Mouse (Mus musculus): ENCODE measurements around the gene Olfr893. TPM values are rescaled to one million over a fixed set of nuclear protein-coding genes. Genes with fewer than 3 reads are reported as not detected.
"Not testable (repeated sequence)": the region's sequence is repeated elsewhere in the genome, so short reads cannot be mapped to it uniquely, and the experiment has no call there.

Olfr893 gene
- total RNA-seq (2021), result not detected
- long read RNA-seq, experiment 1, result 0 reads
- long read RNA-seq, experiment 2, result 0 reads

- DNase-seq, result no peak
These were observed at the start of gene Olfr893 for GRCm38 (mm10) chr9:38208065-38208464. Gene Olfr893, plus strand, starts transcription at chr9:38208365.

GRCm38 (mm10) chr9:38168341-38168740, 39.8 kb upstream of the Olfr893 start:
- not testable (repeated sequence) for DNase-seq

- no peak for DNase-seq
These were observed 27.4 kb upstream of the Olfr893 start, which contains the start of gene Olfr891 for GRCm38 (mm10) chr9:38180721-38181120. Gene Olfr891, minus strand, starts transcription at chr9:38180821.

- DNase-seq, result no peak
These were observed 9.6 kb downstream of the Olfr893 start, which contains the start of gene Olfr894 for GRCm38 (mm10) chr9:38217755-38218154. Gene Olfr894, plus strand, starts transcription at chr9:38218055.

GRCm38 (mm10) chr9:38252474-38252873, 44.3 kb downstream of the Olfr893 start, which contains the start of gene Olfr143:
Gene Olfr143, plus strand, starts transcription at chr9:38252774.
- DNase-seq, result no peak

Other genes starting within 250 kb of the Olfr893 start
- gene Olfr881, start 216.5 kb upstream of the Olfr893 start, total RNA-seq (2021), result not detected
- gene Olfr883, start 182.6 kb upstream of the Olfr893 start, total RNA-seq (2021), result not detected
- gene Olfr884, start 161.8 kb upstream of the Olfr893 start, total RNA-seq (2021), result not detected
- gene Olfr885, start 147.0 kb upstream of the Olfr893 start, total RNA-seq (2021), result not detected
- not detected for gene Olfr887, start 124.3 kb upstream of the Olfr893 start, total RNA-seq (2021)
- gene Olfr888, start 100.2 kb upstream of the Olfr893 start, total RNA-seq (2021), result not detected
- gene Olfr889, start 93.2 kb upstream of the Olfr893 start, total RNA-seq (2021), result not detected
- not detected for gene Olfr890, start 65.8 kb upstream of the Olfr893 start, total RNA-seq (2021)
- gene Olfr891, start 27.5 kb upstream of the Olfr893 start, total RNA-seq (2021), result not detected
- gene Olfr894, start 9.7 kb downstream of the Olfr893 start, total RNA-seq (2021), result not detected
- not detected for gene Olfr143, start 44.4 kb downstream of the Olfr893 start, total RNA-seq (2021)
- gene Olfr895, start 59.5 kb downstream of the Olfr893 start, total RNA-seq (2021), result not detected
- gene Olfr896-ps1, start 82.7 kb downstream of the Olfr893 start, total RNA-seq (2021), result not detected
- gene Olfr25, start 120.7 kb downstream of the Olfr893 start, total RNA-seq (2021), result not detected
- not detected for gene Olfr898, start 140.0 kb downstream of the Olfr893 start, total RNA-seq (2021)
- not detected for gene Olfr250, start 158.5 kb downstream of the Olfr893 start, total RNA-seq (2021)
- not detected for gene Olfr251, start 168.7 kb downstream of the Olfr893 start, total RNA-seq (2021)
- not detected for gene Olfr147, start 193.3 kb downstream of the Olfr893 start, total RNA-seq (2021)
- gene Olfr901, start 221.1 kb downstream of the Olfr893 start, total RNA-seq (2021), result not detected
- gene Olfr902, start 239.3 kb downstream of the Olfr893 start, total RNA-seq (2021), result not detected

All from gastrocnemius, postnatal 25 days (tissue).